Mouse (Mus musculus) limb, embryonic 10.5 days (tissue): Measurements from ENCODE around the gene Gm43638. TPM values are rescaled to one million over a fixed set of nuclear protein-coding genes. Genes with fewer than 3 reads are reported as not detected.
"Not testable (repeated sequence)": the region's sequence is repeated elsewhere in the genome, so short reads cannot be mapped to it uniquely, and the experiment has no call there.

Source experiments
- DNase-seq: peaks from one replicate; pipeline ENCODE4 v3.0.0-alpha.2; 2017; ENCODE audit warnings: low spot score
- H3K27ac ChIP-seq: fragments of 300-500 bp; sonication (generic); 2 replicates; pipeline ENCODE4 v1.5.1; 2016; ENCODE audit warnings: mild to moderate bottlenecking
- H3K27me3 ChIP-seq: fragments of 300-500 bp; sonication (generic); 2 replicates; pipeline ENCODE4 v1.6.1; 2016; ENCODE audit warnings: low read depth, mild to moderate bottlenecking; ENCODE audit not compliant: poor library complexity, severe bottlenecking
- H3K36me3 ChIP-seq: fragments of 300-500 bp; sonication (generic); 2 replicates; pipeline ENCODE4 v1.6.1; 2016; ENCODE audit warnings: mild to moderate bottlenecking, moderate library complexity
- H3K4me1 ChIP-seq: fragments of 300-500 bp; sonication (generic); 2 replicates; pipeline ENCODE4 v1.6.1; 2016
- H3K4me3 ChIP-seq: fragments of 300-500 bp; sonication (generic); 2 replicates; pipeline ENCODE4 v1.5.1; 2016; ENCODE audit warnings: mild to moderate bottlenecking, moderate library complexity
- H3K9me3 ChIP-seq: fragments of 300-500 bp; sonication (generic); replicated peaks from 2 replicates; pipeline ENCODE4 v1.6.1; 2016; ENCODE audit warnings: mild to moderate bottlenecking
- WGBS: fragments of 180-500 bp; shearing (Covaris S2); methylation state at CpG from one replicate; pipeline ENCODE4 v1.1.7; 2016; 5-methylcytosine and 5-hydroxymethylcytosine counted together
- polyA plus RNA-seq: library from polyadenylated mRNA; unstranded; fragments of >200 nt; fragmentation: Nextera tagmentation; extraction: Ambion mirVana; gene quantifications from 2 replicates; pipeline ENCODE4 v1.2.1, GENCODE M21; 2016

The Gm43638 gene
- not detected in 2 replicates for polyA plus RNA-seq

GRCm38 (mm10) chr5:87486706-87487105 lies at the start of gene Gm43638:
Gene Gm43638 (minus strand): TSS chr5:87486806.
- H3K27ac ChIP-seq, H3K9me3 ChIP-seq, H3K36me3 ChIP-seq, DNase-seq, H3K4me1 ChIP-seq, H3K27me3 ChIP-seq, H3K4me3 ChIP-seq: not testable (repeated sequence)
- WGBS, result 92% methylated on average over 1 of the region's 1 CpGs

DNA sequence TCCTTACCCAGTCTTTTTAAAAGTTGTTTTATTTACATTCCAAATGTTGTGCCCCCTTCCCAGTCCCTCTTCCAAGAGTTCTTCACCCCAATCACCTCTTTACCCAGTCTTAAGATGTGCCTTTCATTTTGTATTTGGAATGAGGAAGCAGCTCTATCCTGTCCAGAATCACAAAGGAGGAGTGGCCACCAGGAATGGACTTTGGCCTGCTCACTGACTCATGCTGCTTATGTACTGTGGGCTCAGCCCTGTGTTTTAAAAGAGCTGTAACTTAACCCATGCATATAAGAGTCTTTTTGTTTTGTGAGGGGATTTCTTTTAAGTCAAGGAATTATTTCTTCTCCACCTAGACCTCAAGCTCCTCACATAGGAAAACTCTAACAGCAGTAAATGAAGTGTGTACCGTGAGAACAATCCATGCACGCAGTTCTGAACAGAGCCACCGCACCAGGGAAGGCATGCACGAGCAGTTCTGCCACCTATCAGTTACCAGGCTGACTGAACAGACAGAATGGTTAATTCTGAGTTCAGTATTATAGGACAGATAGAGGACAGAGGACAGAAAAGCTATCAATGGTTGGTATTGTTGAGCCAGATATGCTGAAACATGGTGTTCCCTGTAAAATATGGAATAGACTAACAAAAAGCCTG lies 49.5 kb upstream of the Gm43638 start:
- no peaks in the 10 kb centered on the region for H3K36me3 ChIP-seq
- H3K27ac ChIP-seq, result no peak overlapping the region
- DNase-seq, result no peak
- no peak overlapping the region for H3K4me3 ChIP-seq
- no peaks in the 10 kb centered on the region for H3K9me3 ChIP-seq
- no peaks in the 10 kb centered on the region for H3K4me1 ChIP-seq
- no peaks in the 10 kb centered on the region for H3K27me3 ChIP-seq
- 92% methylated on average over 4 of the region's 4 CpGs for WGBS

GRCm38 (mm10) chr5:87532288-87532687 lies 45.7 kb upstream of the Gm43638 start:
- Histone ChIP-seq H3K36me3 (no peaks in the 10 kb centered on the region), H3K4me3 (no peak overlapping the region), H3K9me3 (no peaks in the 10 kb centered on the region), H3K4me1 (no peaks in the 10 kb centered on the region), H3K27ac (no peak overlapping the region), H3K27me3 (no peaks in the 10 kb centered on the region)
- DNase-seq, result no peak
- 74% methylated on average over 2 of the region's 2 CpGs for WGBS

DNA sequence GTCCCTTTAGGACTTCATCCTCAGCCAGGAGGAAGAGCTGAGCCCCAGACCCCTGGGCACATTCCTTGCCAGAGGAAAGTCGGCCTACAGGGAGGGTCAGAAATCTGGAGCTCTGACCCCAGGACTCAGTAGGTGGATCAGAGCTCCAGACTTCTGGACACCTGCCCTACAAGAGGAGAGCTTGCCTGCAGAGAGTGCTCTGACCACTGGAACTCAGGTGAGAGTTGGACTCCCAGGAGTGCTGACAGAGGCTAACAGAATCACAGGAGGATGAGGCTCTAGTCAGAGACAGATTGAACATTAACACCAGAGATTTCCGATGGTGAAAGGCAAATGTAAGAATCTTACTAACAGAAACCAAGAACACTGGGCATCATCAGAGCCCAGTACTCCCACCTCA lies 37.0 kb upstream of the Gm43638 start:
- H3K4me1 ChIP-seq, H3K27ac ChIP-seq, H3K4me3 ChIP-seq, H3K36me3 ChIP-seq, H3K9me3 ChIP-seq, H3K27me3 ChIP-seq, DNase-seq: not testable (repeated sequence)
- 87% methylated on average over 2 of the region's 2 CpGs for WGBS

DNA sequence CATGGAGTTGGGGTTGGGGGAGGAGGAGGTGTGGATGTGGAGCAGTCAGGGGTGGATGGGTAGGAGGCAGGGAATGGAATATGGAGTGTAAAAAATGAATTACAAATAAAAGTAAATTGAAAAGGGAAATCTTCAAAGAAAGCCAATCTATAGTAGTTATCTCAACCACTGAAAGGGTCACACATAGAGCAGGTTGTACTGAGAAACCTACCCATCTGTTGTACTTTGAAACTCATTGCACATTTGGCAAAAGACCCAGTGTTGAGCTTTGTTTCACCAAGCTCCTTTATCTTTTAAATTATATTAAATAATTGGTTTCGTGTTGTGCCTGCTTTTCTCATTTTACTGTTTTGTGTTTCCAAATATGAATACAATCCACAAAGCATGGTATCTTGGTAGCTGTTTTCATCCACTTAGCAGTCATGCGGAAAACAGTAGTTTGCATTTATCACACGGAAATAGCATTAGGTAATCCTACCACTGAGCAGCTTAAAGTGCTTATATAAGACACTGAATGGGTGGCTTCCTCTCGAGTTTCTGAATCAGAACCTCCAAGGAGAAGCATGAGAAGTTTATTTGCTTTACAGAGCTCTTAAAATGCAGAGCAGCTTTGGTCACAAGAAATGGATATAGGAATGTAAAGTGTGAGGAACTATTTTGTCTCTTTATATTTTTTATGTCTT lies 19.3 kb upstream of the Gm43638 start:
- Histone ChIP-seq H3K4me1 (no peaks in the 10 kb centered on the region), H3K27ac (no peak overlapping the region), H3K27me3 (no peaks in the 10 kb centered on the region), H3K9me3 (no peaks in the 10 kb centered on the region), H3K4me3 (no peak overlapping the region), H3K36me3 (no peaks in the 10 kb centered on the region)
- DNase-seq, result no peak
- 72% methylated on average over 4 of the region's 4 CpGs for WGBS

DNA sequence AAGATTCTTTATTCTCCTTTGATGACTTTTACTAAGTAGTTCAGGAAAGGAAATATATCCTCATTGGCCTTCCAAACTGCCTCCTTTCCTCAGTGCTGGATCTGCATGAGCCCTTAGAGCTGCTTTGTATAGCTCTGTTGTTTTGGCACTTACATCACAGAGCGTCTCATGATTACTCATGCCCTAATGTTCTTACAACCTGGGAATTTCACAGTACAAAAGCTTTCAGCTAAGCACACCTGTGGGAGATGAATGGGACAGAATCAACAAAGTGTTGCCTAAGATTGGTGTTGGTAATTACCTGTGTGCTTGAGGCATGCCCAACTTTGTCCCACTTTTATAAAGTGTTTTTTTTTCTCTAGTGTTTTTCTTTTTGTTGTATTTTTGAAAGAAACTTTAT lies 16.1 kb upstream of the Gm43638 start:
- Histone ChIP-seq H3K27me3 (no peaks in the 10 kb centered on the region), H3K4me3 (no peak overlapping the region), H3K4me1 (no peaks in the 10 kb centered on the region), H3K36me3 (no peaks in the 10 kb centered on the region), H3K9me3 (no peaks in the 10 kb centered on the region), H3K27ac (no peak overlapping the region)
- no peak for DNase-seq
- WGBS, result 79% methylated on average over 1 of the region's 1 CpGs

- no peak for DNase-seq
- no peak overlapping the region for H3K27ac ChIP-seq
- H3K36me3 ChIP-seq, result no peaks in the 10 kb centered on the region
- H3K9me3 ChIP-seq, result no peaks in the 10 kb centered on the region
- H3K4me1 ChIP-seq, result no peaks in the 10 kb centered on the region
- H3K4me3 ChIP-seq, result no peak overlapping the region
- H3K27me3 ChIP-seq, result no peaks in the 10 kb centered on the region
Observed at GRCm38 (mm10) chr5:87499341-87499740, 12.7 kb upstream of the Gm43638 start.

- H3K27me3 ChIP-seq, result no peaks in the 10 kb centered on the region
Observed at GRCm38 (mm10) chr5:87498936-87499335, 12.3 kb upstream of the Gm43638 start.

DNA sequence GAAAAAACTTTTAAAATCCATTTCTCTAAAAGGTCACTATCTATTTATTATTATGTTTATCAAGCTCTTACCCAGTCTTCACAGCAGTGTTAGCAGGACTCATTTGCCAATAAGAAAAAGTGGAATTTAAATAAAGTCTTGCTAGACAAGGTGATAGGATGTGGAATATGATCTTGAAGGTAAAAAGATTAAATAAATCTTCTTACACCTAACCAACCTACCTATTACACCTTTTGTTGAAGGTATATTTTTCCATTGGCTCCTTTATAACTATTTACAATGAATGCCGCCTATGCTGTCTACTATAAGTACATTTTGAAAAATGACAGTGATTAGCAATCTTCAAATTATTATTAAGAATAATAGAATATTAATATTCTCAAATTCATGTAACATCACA lies 4.2 kb upstream of the Gm43638 start, which contains the start of gene Ugt2a1:
Gene Ugt2a1, minus strand, starts transcription at position 101 of the 400 bp plus-strand sequence.
- H3K27me3 ChIP-seq, result no peaks in the 10 kb centered on the region
- H3K4me1 ChIP-seq, result no peaks in the 10 kb centered on the region
- 96% methylated on average over 1 of the region's 1 CpGs for whole genome bisulfite sequencing
- no peak within 1 kb of the TSS for H3K4me3 ChIP-seq
- no peaks in the 10 kb centered on the region for H3K9me3 ChIP-seq
- H3K27ac ChIP-seq, result no peak within 1 kb of the TSS
- no peaks in the 10 kb centered on the region for H3K36me3 ChIP-seq
- DNase-seq, result no peak

More at GRCm38 (mm10) chr5:87498936-87499335, 12.3 kb upstream of the Gm43638 start:
- no peaks in the 10 kb centered on the region for H3K4me1 ChIP-seq
- DNase-seq, result no peak
- H3K4me3 ChIP-seq, result no peak overlapping the region
- H3K27ac ChIP-seq, result no peak overlapping the region
- no peaks in the 10 kb centered on the region for H3K36me3 ChIP-seq
- H3K9me3 ChIP-seq, result no peaks in the 10 kb centered on the region

GRCm38 (mm10) chr5:87482160-87482559 lies 4.4 kb downstream of the Gm43638 start, which contains the start of gene Ugt2a2:
Gene Ugt2a2 (minus strand): TSS chr5:87482260.
- H3K36me3 ChIP-seq, result no peaks in the 10 kb centered on the region
- H3K27me3 ChIP-seq, result no peaks in the 10 kb centered on the region
- no peak within 1 kb of the TSS for H3K27ac ChIP-seq
- no peak within 1 kb of the TSS for H3K4me3 ChIP-seq
- WGBS, result 82% methylated on average over 5 of the region's 5 CpGs
- DNase-seq, result no peak
- no peaks in the 10 kb centered on the region for H3K4me1 ChIP-seq
- no peaks in the 10 kb centered on the region for H3K9me3 ChIP-seq

- DNase-seq, result no peak
- H3K9me3 ChIP-seq, result no peaks in the 10 kb centered on the region
- 39% methylated on average over 1 of the region's 1 CpGs for WGBS
- H3K4me3 ChIP-seq, result no peak overlapping the region
- no peaks in the 10 kb centered on the region for H3K4me1 ChIP-seq
- no peaks in the 10 kb centered on the region for H3K27me3 ChIP-seq
- no peaks in the 10 kb centered on the region for H3K36me3 ChIP-seq
- H3K27ac ChIP-seq, result no peak overlapping the region
Observed at GRCm38 (mm10) chr5:87458810-87459209, 27.8 kb downstream of the Gm43638 start.

GRCm38 (mm10) chr5:87457701-87458100 lies 28.9 kb downstream of the Gm43638 start:
- no peaks in the 10 kb centered on the region for H3K9me3 ChIP-seq
- H3K4me3 ChIP-seq, result no peak overlapping the region
- H3K4me1 ChIP-seq, result no peaks in the 10 kb centered on the region
- H3K36me3 ChIP-seq, result no peaks in the 10 kb centered on the region
- H3K27ac ChIP-seq, result no peak overlapping the region
- no peaks in the 10 kb centered on the region for H3K27me3 ChIP-seq
- DNase-seq, result no peak

- H3K4me3 ChIP-seq, result no peak overlapping the region
- no peaks in the 10 kb centered on the region for H3K9me3 ChIP-seq
- no peak for DNase-seq
- 96% methylated on average over 3 of the region's 3 CpGs for WGBS
- H3K27me3 ChIP-seq, result no peaks in the 10 kb centered on the region
- H3K4me1 ChIP-seq, result no peaks in the 10 kb centered on the region
- no peak overlapping the region for H3K27ac ChIP-seq
- no peaks in the 10 kb centered on the region for H3K36me3 ChIP-seq
Observed at GRCm38 (mm10) chr5:87456216-87456850, 30.3 kb downstream of the Gm43638 start.
